Mouse (Mus musculus): ENCODE results near the gene Smad1. TPM values are rescaled to one million over a fixed set of nuclear protein-coding genes. Genes with fewer than 3 reads are reported as not detected.

Gene Smad1
- polyA plus RNA-seq, 1 experiment from 2014 or later: 50.3 TPM

- WGBS: 92% methylated on average over 2 of the region's 2 CpGs
- Histone ChIP-seq H3K4me1 (ENCODE audit: control insufficient read depth, insufficient read depth, low read length) (no peaks in the 10 kb centered on the region), H3K4me2 (replicated peaks; ENCODE audit: low read depth, low read length) (no peak overlapping the region)
These were observed 67.7 kb downstream of the Smad1 start for GRCm38 (mm10) chr8:79331571-79331970.

DNA sequence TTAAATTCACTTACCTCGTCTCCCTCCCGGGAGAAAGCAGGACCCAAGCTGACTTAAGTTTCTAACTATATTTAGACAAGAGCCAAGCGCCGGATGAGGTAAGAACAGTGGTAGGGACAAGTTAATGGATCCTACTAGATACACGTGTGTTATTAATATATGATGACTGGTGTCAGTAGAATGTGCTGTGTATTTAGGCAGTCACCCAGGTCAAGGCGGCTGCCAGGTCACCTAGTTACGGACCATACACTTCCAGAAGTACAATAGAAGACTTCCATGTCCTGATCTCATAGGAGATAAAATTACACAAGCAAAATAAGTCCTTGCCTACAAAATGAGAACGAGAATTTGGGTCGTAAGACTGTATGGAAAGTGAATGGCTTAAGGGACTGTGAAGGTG, 68.3 kb downstream of the Smad1 start:
- Histone ChIP-seq H3K4me2 (replicated peaks; ENCODE audit: low read depth, low read length) (no peak overlapping the region), H3K9me3 (ENCODE audit: control insufficient read depth, low read length) (peaks cover 5% of the 10 kb centered on the region; the same call in 1 of the 2 replicates), H3K27me3 (ENCODE audit: control insufficient read depth, insufficient read depth, low read length) (no peaks in the 10 kb centered on the region), H3K9ac (ENCODE audit: low read depth, low read length) (no peak overlapping the region), H3K27ac (ENCODE audit: low read depth, low read length) (no peak overlapping the region), H3K4me3 (ENCODE audit: low read length) (no peak overlapping the region), H3K4me1 (ENCODE audit: control insufficient read depth, insufficient read depth, low read length) (no peaks in the 10 kb centered on the region), H3K36me3 (ENCODE audit: control insufficient read depth, insufficient read depth, low read length) (no peaks in the 10 kb centered on the region)
- WGBS: 73% methylated on average over 9 of the region's 9 CpGs
- no peak for ATAC-seq (ENCODE audit: low FRiP score, low TSS enrichment)

More at GRCm38 (mm10) chr8:79331571-79331970, 67.7 kb downstream of the Smad1 start:
- no peaks in the 10 kb centered on the region for H3K36me3 ChIP-seq (ENCODE audit: control insufficient read depth, insufficient read depth, low read length)
- peaks cover 5% of the 10 kb centered on the region; the same call in 1 of the 2 replicates for H3K9me3 ChIP-seq (ENCODE audit: control insufficient read depth, low read length)
- ATAC-seq (ENCODE audit: low FRiP score, low TSS enrichment): no peak
- no peak overlapping the region for H3K9ac ChIP-seq (ENCODE audit: low read depth, low read length)
- H3K27ac ChIP-seq (ENCODE audit: low read depth, low read length): no peak overlapping the region
- H3K4me3 ChIP-seq (ENCODE audit: low read length): no peak overlapping the region
- H3K27me3 ChIP-seq (ENCODE audit: control insufficient read depth, insufficient read depth, low read length): no peaks in the 10 kb centered on the region

DNA sequence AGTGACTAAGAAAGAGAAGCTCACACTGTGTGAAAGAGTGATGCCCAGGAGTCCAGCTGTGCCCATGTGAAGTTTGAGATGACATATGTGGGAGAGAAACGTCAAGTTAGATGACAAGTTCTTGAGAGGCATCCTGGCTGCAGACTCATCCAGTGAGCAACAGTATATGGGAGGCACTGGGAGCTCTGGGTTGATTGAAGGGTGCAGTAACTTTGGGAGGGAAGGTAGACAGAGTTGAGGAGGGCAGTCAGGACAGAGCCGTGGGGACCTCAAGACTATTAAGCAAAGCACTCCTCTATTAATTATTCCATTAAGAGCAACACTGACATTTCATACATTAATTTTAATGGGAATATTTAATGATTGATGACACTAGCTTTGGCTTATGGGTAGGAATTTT, 69.6 kb downstream of the Smad1 start:
- Histone ChIP-seq H3K27ac (ENCODE audit: low read depth, low read length) (no peak overlapping the region), H3K9ac (ENCODE audit: low read depth, low read length) (no peak overlapping the region), H3K27me3 (ENCODE audit: control insufficient read depth, insufficient read depth, low read length) (no peaks in the 10 kb centered on the region), H3K9me3 (ENCODE audit: control insufficient read depth, low read length) (peaks cover 5% of the 10 kb centered on the region; the same call in 1 of the 2 replicates), H3K4me3 (ENCODE audit: low read length) (no peak overlapping the region), H3K36me3 (ENCODE audit: control insufficient read depth, insufficient read depth, low read length) (no peaks in the 10 kb centered on the region), H3K4me1 (ENCODE audit: control insufficient read depth, insufficient read depth, low read length) (no peaks in the 10 kb centered on the region), H3K4me2 (replicated peaks; ENCODE audit: low read depth, low read length) (no peak overlapping the region)
- ATAC-seq (ENCODE audit: low FRiP score, low TSS enrichment): no peak
- 70% methylated on average over 2 of the region's 2 CpGs for WGBS

GRCm38 (mm10) chr8:79329182-79329581, 70.1 kb downstream of the Smad1 start:
- WGBS: 89% methylated on average over 4 of the region's 4 CpGs
- no peak overlapping the region for H3K4me3 ChIP-seq (ENCODE audit: low read length)

DNA sequence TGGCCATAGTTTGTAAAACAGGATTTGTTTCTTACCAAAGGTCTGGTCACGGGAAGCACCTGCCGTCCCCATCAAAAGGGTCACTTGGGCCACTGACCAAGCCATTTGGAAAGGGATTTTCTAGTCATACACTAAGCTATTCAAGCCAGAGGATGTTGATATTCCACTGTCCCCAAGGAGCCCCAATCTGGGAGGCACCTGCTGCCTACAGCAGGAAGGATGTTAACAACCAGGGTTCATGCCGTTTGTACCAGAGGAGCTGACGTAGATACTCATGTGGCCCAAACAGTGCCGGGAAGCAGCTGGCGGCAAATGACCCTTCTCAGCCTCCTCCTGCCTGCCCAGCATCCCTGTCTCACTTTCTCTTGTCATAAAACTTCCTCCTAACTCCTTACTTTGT, 73.8 kb downstream of the Smad1 start:
- Histone ChIP-seq H3K27me3 (ENCODE audit: control insufficient read depth, insufficient read depth, low read length) (no peaks in the 10 kb centered on the region), H3K4me3 (ENCODE audit: low read length) (no peak overlapping the region), H3K9ac (ENCODE audit: low read depth, low read length) (no peak overlapping the region), H3K27ac (ENCODE audit: low read depth, low read length) (no peak overlapping the region), H3K9me3 (ENCODE audit: control insufficient read depth, low read length) (no peaks in the 10 kb centered on the region), H3K4me1 (ENCODE audit: control insufficient read depth, insufficient read depth, low read length) (no peaks in the 10 kb centered on the region), H3K36me3 (ENCODE audit: control insufficient read depth, insufficient read depth, low read length) (no peaks in the 10 kb centered on the region), H3K4me2 (replicated peaks; ENCODE audit: low read depth, low read length) (no peak overlapping the region)
- 66% methylated on average over 6 of the region's 6 CpGs for WGBS
- ATAC-seq (ENCODE audit: low FRiP score, low TSS enrichment): no peak

More at GRCm38 (mm10) chr8:79329182-79329581, 70.1 kb downstream of the Smad1 start:
- Histone ChIP-seq H3K27ac (ENCODE audit: low read depth, low read length) (no peak overlapping the region), H3K36me3 (ENCODE audit: control insufficient read depth, insufficient read depth, low read length) (no peaks in the 10 kb centered on the region), H3K4me2 (replicated peaks; ENCODE audit: low read depth, low read length) (no peak overlapping the region), H3K27me3 (ENCODE audit: control insufficient read depth, insufficient read depth, low read length) (no peaks in the 10 kb centered on the region), H3K4me1 (ENCODE audit: control insufficient read depth, insufficient read depth, low read length) (no peaks in the 10 kb centered on the region), H3K9me3 (ENCODE audit: control insufficient read depth, low read length) (peaks cover 5% of the 10 kb centered on the region; the same call in 1 of the 2 replicates), H3K9ac (ENCODE audit: low read depth, low read length) (no peak overlapping the region)
- ATAC-seq (ENCODE audit: low FRiP score, low TSS enrichment): no peak

GRCm38 (mm10) chr8:79324928-79325327, 74.4 kb downstream of the Smad1 start:
- no peaks in the 10 kb centered on the region for H3K36me3 ChIP-seq (ENCODE audit: control insufficient read depth, insufficient read depth, low read length)
- no peak overlapping the region for H3K4me2 ChIP-seq (replicated peaks; ENCODE audit: low read depth, low read length)
- no peaks in the 10 kb centered on the region for H3K9me3 ChIP-seq (ENCODE audit: control insufficient read depth, low read length)
- H3K27ac ChIP-seq (ENCODE audit: low read depth, low read length): no peak overlapping the region
- no peaks in the 10 kb centered on the region for H3K4me1 ChIP-seq (ENCODE audit: control insufficient read depth, insufficient read depth, low read length)
- H3K27me3 ChIP-seq (ENCODE audit: control insufficient read depth, insufficient read depth, low read length): no peaks in the 10 kb centered on the region
- ATAC-seq (ENCODE audit: low FRiP score, low TSS enrichment): no peak
- 82% methylated on average over 5 of the region's 5 CpGs for WGBS
- no peak overlapping the region for H3K9ac ChIP-seq (ENCODE audit: low read depth, low read length)
- no peak overlapping the region for H3K4me3 ChIP-seq (ENCODE audit: low read length)

GRCm38 (mm10) chr8:79324036-79324435, 75.3 kb downstream of the Smad1 start:
- H3K4me1 ChIP-seq (ENCODE audit: control insufficient read depth, insufficient read depth, low read length): no peaks in the 10 kb centered on the region
- WGBS: 62% methylated on average over 3 of the region's 3 CpGs
- ATAC-seq (ENCODE audit: low FRiP score, low TSS enrichment): no peak
- no peak overlapping the region for H3K9ac ChIP-seq (ENCODE audit: low read depth, low read length)
- no peak overlapping the region; the same call in 1 of the 2 replicates for H3K27ac ChIP-seq (ENCODE audit: low read depth, low read length)
- no peak overlapping the region for H3K4me2 ChIP-seq (replicated peaks; ENCODE audit: low read depth, low read length)
- no peaks in the 10 kb centered on the region for H3K9me3 ChIP-seq (ENCODE audit: control insufficient read depth, low read length)
- no peaks in the 10 kb centered on the region for H3K27me3 ChIP-seq (ENCODE audit: control insufficient read depth, insufficient read depth, low read length)
- no peak overlapping the region for H3K4me3 ChIP-seq (ENCODE audit: low read length)
- H3K36me3 ChIP-seq (ENCODE audit: control insufficient read depth, insufficient read depth, low read length): no peaks in the 10 kb centered on the region

- H3K27ac ChIP-seq (ENCODE audit: low read depth, low read length): no peak overlapping the region
- 67% methylated on average over 7 of the region's 7 CpGs for WGBS
- no peaks in the 10 kb centered on the region for H3K9me3 ChIP-seq (ENCODE audit: control insufficient read depth, low read length)
- no peaks in the 10 kb centered on the region for H3K27me3 ChIP-seq (ENCODE audit: control insufficient read depth, insufficient read depth, low read length)
- no peak overlapping the region for H3K4me2 ChIP-seq (replicated peaks; ENCODE audit: low read depth, low read length)
- H3K36me3 ChIP-seq (ENCODE audit: control insufficient read depth, insufficient read depth, low read length): no peaks in the 10 kb centered on the region
- no peak for ATAC-seq (ENCODE audit: low FRiP score, low TSS enrichment)
- H3K4me1 ChIP-seq (ENCODE audit: control insufficient read depth, insufficient read depth, low read length): no peaks in the 10 kb centered on the region
- H3K4me3 ChIP-seq (ENCODE audit: low read length): no peak overlapping the region
- no peak overlapping the region for H3K9ac ChIP-seq (ENCODE audit: low read depth, low read length)
These were observed 76.2 kb downstream of the Smad1 start for GRCm38 (mm10) chr8:79323121-79323520.

- Histone ChIP-seq H3K4me2 (replicated peaks; ENCODE audit: low read depth, low read length) (no peak overlapping the region), H3K4me1 (ENCODE audit: control insufficient read depth, insufficient read depth, low read length) (no peaks in the 10 kb centered on the region), H3K27me3 (ENCODE audit: control insufficient read depth, insufficient read depth, low read length) (no peaks in the 10 kb centered on the region), H3K36me3 (ENCODE audit: control insufficient read depth, insufficient read depth, low read length) (no peaks in the 10 kb centered on the region), H3K9ac (ENCODE audit: low read depth, low read length) (no peak overlapping the region), H3K27ac (ENCODE audit: low read depth, low read length) (no peak overlapping the region), H3K4me3 (ENCODE audit: low read length) (no peak overlapping the region), H3K9me3 (ENCODE audit: control insufficient read depth, low read length) (no peaks in the 10 kb centered on the region)
- no peak for ATAC-seq (ENCODE audit: low FRiP score, low TSS enrichment)
- 80% methylated on average over 2 of the region's 2 CpGs for WGBS
These were observed 88.5 kb downstream of the Smad1 start for GRCm38 (mm10) chr8:79310801-79311200.

Data from kidney, embryonic 14.5 days (tissue).